Mouse (Mus musculus) layer of hippocampus, postnatal 36 days (tissue): ENCODE measurements around the gene Tmem255a. TPM values are rescaled to one million over a fixed set of nuclear protein-coding genes. Genes with fewer than 3 reads are reported as not detected.

Source experiments
- DNase-seq, 2 experiments: peaks; one replicate each; pipeline ENCODE4 v3.0.0; 2022
- microRNA-seq, 2 experiments: library from miRNA; unstranded; fragments of <30 nt; microRNA quantifications; one replicate each; pipeline ENCODE4 v1.2.0; 2021
- total RNA-seq, 2 experiments: library from RNA; stranded (reverse); gene quantifications; 2 replicates each; pipeline ENCODE4 v1.2.3; 2021

Gene Tmem255a
- total RNA-seq, 2 experiments from 2014 or later: 20.0 to 24.1 TPM

- no peak for DNase-seq
These were observed 86.2 kb downstream of the Tmem255a start for GRCm38 (mm10) chrX:38166064-38166463.

- no peak for DNase-seq
These were observed 86.9 kb downstream of the Tmem255a start for GRCm38 (mm10) chrX:38165315-38165714.

- DNase-seq: no peak
These were observed 93.1 kb downstream of the Tmem255a start for GRCm38 (mm10) chrX:38159097-38159496.

Small RNAs within 50 kb of the gene (microRNA-seq; reads per million reads assigned to microRNA genes)
- gene Mir3110: 0 reads per million in 2 experiments

Other genes with a start within 250 kb of the Tmem255a start
- not detected for gene Btg1-ps1, start 233.6 kb downstream of the Tmem255a start, total RNA-seq
- gene Btg1-ps2, start 209.3 kb downstream of the Tmem255a start, total RNA-seq: not detected
- not detected for gene Rhox10, start 186.0 kb downstream of the Tmem255a start, total RNA-seq
- gene Rhox11, start 167.3 kb downstream of the Tmem255a start, total RNA-seq: not detected
- not detected for gene Rhox12, start 141.5 kb downstream of the Tmem255a start, total RNA-seq
- not detected for gene Rhox13, start 131.2 kb downstream of the Tmem255a start, total RNA-seq
- gene Zbtb33, start 62.6 kb downstream of the Tmem255a start, total RNA-seq: 10 to 100 TPM; 24.0 to 25.8 TPM
- gene Atp1b4, start 63.7 kb upstream of the Tmem255a start, total RNA-seq: not detected
- 10 to 100 TPM; 67.3 to 71.6 TPM for gene Lamp2, start 204.0 kb upstream of the Tmem255a start, total RNA-seq